Mouse (Mus musculus) common myeloid progenitor, adult 5-6 weeks (primary cell): Measurements from ENCODE around the gene Rab23. TPM values are rescaled to one million over a fixed set of nuclear protein-coding genes. Genes with fewer than 3 reads are reported as not detected.

ENCODE experiments used
- ATAC-seq: replicated peaks from 2 replicates; pipeline ENCODE4 v1.8.0; 2016; ENCODE audit warnings: low read depth, mild to moderate bottlenecking, moderate TSS enrichment, inconsistent platforms; ENCODE audit not compliant: poor library complexity, severe bottlenecking
- total RNA-seq: library from RNA; stranded (forward); fragments of 200-1000, 187-1606 nt; gene quantifications from 2 replicates; pipeline ENCODE4 v1.2.3, GENCODE M21; 2017

The Rab23 gene
- total RNA-seq, 1 experiment from 2014 or later: 3.7 TPM

DNA sequence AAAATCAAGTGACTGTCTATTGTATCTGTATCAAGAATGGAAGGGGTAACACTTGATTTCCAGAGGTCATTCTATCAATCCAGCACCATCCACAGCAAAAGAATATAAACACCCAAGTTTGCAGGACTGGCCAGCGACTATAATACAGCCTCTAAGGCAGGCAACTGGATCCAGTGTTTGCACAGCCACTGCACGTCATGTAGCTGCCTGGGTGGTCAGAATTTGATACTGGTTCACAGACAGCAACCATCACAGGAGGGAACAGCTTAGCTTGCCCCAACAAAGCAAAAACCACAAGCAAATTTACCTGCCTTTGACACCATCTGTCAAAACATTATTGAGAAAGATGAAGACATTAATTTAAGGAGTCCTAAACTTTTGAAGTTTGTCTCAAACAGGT lies 44.1 kb downstream of the Rab23 start:
- no peak for ATAC-seq

GRCm38 (mm10) chr1:33765468-33766080 lies 45.9 kb downstream of the Rab23 start:
- ATAC-seq: no peak

GRCm38 (mm10) chr1:33766520-33767508 lies 47.1 kb downstream of the Rab23 start:
- ATAC-seq: no peak

DNA sequence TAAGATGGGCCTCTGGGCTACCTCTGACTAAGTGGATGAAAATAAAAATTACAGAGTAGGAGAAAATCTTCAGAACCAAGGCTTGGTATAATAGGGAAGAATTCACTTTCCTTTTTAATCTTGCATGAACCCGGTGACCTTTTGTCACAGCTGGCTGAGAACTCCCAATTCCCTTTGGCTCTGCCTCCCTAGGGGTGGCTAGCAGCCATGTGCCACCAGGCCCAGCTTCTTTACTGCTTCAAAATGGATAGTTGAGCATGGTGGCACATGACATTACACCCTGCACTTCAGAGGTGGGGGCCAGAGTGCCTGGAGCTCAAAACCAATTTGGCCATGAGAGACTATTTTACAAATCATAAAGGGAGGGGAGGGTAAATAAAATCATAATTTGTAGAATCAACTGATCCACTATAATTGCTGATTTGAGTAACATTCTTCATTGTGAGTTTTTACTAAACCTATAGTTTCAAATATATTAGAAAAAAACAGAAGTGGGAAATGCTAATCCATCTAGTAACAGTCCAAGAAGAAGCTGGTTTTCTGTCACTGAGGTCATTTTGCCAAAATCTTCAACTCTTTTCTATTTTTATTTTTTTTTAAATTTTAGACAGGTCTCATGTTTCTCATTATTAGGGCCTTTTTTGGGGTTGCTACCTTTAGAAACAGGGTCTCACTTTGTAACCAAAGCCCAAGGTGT lies 48.6 kb downstream of the Rab23 start:
- ATAC-seq: no peak

DNA sequence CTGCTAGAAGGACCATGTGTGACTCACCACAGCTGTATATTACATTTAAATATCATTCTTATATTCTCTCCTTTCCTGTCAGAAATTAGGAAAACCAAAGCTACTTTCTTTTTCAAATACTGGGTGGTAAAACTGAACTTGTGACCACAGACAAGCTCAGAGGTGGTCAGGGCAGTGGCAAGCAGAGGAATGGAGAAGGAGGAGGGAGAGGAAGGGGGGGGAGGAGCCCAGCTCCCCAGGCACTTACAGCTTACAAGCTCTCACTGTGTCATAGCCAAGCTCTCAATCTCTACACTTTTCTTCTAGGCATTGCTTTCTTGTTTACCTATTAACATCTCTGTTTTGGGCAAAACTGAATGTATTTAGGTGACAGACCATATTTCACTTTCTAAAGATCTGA lies 49.1 kb downstream of the Rab23 start:
- ATAC-seq: peak; percentile 90

DNA sequence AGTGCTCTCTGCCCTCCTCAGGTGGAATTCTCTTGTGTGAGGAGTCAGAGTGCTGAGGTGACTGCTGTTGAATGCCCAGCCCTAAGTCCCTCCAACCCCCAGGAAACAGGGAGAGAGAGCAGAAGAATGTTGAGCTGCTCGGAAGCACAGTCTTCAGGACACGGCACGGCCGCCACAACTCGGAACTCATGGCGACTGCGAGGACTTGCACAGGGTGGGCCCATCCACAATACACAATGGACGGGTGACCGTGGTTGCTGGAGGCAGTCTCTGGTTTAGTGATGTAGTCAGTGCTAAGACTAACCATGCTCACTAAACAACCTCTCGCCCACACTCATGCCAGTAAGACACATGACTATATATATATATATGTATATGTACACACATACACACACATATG lies 51.9 kb downstream of the Rab23 start:
- no peak for ATAC-seq

DNA sequence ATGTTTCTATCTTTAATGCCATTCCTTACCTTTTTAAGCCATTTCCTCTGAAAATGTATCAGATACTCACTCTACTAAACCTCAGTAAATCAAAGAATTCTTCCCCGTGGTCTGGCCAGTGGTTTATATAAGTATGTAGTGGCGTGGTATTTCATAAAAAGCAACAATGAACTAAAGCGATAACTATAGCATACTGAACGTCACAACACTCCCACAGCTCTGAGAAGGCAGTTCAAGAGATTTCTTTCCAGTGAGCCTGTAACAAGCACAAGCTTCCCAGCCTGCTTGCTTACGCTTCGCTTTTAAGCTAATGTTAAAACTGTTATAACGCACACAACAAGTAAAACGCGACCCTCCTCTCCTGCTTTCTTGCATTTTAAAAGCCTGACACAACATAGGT lies 52.4 kb downstream of the Rab23 start:
- ATAC-seq: no peak

DNA sequence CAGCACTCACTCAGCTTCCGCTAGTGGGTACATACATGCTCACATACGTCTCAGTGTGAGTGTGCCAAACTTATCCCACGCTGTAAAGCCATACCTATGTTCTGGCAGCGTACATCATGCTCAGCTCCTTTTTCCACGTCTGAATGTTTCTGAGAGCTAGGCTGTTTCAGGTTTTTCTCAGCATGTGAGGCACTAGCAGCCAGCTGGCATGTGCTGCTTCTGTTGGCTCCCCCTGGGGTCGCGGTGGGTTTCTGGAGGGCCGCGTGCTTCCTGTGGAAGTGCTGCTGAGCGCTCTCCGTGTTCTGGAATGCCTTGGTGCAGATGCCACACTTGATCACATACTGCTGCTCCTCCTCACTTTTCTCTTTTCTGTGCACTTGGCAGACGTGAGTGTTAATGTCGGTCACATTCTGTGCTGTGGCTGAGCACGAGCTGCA lies 56.5 kb downstream of the Rab23 start:
- ATAC-seq: no peak

DNA sequence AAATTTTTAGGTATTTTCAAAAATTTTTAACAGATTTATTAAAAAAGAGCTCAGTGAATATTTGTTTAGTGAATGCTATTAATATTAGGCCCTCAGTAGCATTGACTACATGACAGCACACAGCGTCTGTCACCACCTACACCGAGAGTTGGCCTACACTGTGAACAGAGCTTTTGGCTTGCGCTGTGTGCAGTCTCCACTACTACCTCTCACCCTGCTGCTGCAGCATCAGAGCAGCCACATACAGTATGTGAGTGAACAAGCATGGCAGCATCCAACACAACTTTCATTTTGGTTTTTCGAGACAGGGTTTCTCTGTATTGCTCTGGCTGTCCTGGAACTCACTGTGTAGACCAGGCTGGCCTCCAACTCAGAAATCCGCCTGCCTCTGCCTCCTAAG lies 64.9 kb downstream of the Rab23 start:
- ATAC-seq: no peak

GRCm38 (mm10) chr1:33788072-33788471 lies 68.4 kb downstream of the Rab23 start:
- ATAC-seq: peak; percentile 64

- no peak for ATAC-seq
These were observed 68.8 kb downstream of the Rab23 start for GRCm38 (mm10) chr1:33788493-33788892.

Other genes starting within 250 kb of the Rab23 start
- 103 and 111 TPM in 2 replicates for gene Prim2, start 50.1 kb upstream of the Rab23 start, total RNA-seq
- 35.4 and 43.8 TPM in 2 replicates for gene Bag2, start 37.9 kb downstream of the Rab23 start, total RNA-seq
- 32.9 and 44.4 TPM in 2 replicates for gene Zfp451, start 94.7 kb downstream of the Rab23 start, total RNA-seq
- not detected in 2 replicates for gene Bend6, start 187.9 kb downstream of the Rab23 start, total RNA-seq
- 8.4 and 9.3 TPM in 2 replicates for gene Dst, start 188.3 kb downstream of the Rab23 start, total RNA-seq